Mouse (Mus musculus): ENCODE measurements around the gene Zfyve27.

- TF ChIP-seq CTCF (IDR thresholded peaks at IDR 0.05; ENCODE audit: low read depth, low read length) (no peak), POLR2A (IDR thresholded peaks at IDR 0.05; ENCODE audit: borderline replicate concordance, low read depth, low read length) (no peak)
These were observed 35.6 kb upstream of the Zfyve27 start for GRCm38 (mm10) chr19:42128052-42128740.
